30 mouse cellular contexts compared by ENCODE assay signal in genomic region chr6:100878546-100878945, GRCm38 (mm10).
"Had no signal": no experiment of that assay in that cellular context is flagged by ENCODE, and none has a peak within 500 bp of the region (broad histone marks: within the 10 kb centered on the region; RNA-seq: fewer than 3 reads in every experiment).

No protein-coding gene starts in this region.

- H3K9me3 ChIP-seq: limb, embryonic 10.5 days; limb, embryonic 12.5 days; limb, embryonic 15.5 days; liver, embryonic 12.5 days; liver, embryonic 13.5 days; liver, embryonic 15.5 days; lung, embryonic 15.5 days; midbrain, embryonic 13.5 days; midbrain, embryonic 15.5 days had no signal

- DNase-seq: left cerebral cortex, postnatal 4 days; liver; liver, embryonic 13.5 days; liver, postnatal 0 days; lung, adult 18-20 months; lung, adult 2 months; lung, embryonic 14.5 days; lung, postnatal 10 days; lung, postnatal 14 days; lung, postnatal 36 days; lung, postnatal 4 days; midbrain, embryonic 14.5 days had no signal

- H3K4me3 ChIP-seq: left cerebral cortex, adult 2 months; limb, embryonic 10.5 days; limb, embryonic 12.5 days; limb, embryonic 13.5 days; limb, embryonic 15.5 days; liver, embryonic 12.5 days; liver, embryonic 13.5 days; liver, embryonic 15.5 days; lung, embryonic 15.5 days; megakaryocyte, embryonic 14.5 days; midbrain, embryonic 12.5 days; midbrain, embryonic 13.5 days; midbrain, embryonic 15.5 days; myocyte had no signal

- H3K36me3 ChIP-seq: limb, embryonic 10.5 days; limb, embryonic 12.5 days; limb, embryonic 13.5 days; limb, embryonic 15.5 days; liver, embryonic 12.5 days; liver, embryonic 13.5 days; liver, embryonic 15.5 days; lung, embryonic 15.5 days; midbrain, embryonic 12.5 days; midbrain, embryonic 13.5 days; midbrain, embryonic 15.5 days had no signal

- ATAC-seq: liver, embryonic 12.5 days; liver, postnatal 0 days; lung, postnatal 0 days; midbrain, embryonic 13.5 days; midbrain, embryonic 15.5 days; midbrain, embryonic 16.5 days had no signal

- H3K27ac ChIP-seq: left cerebral cortex, adult 2 months; limb, embryonic 10.5 days; limb, embryonic 12.5 days; limb, embryonic 13.5 days; limb, embryonic 15.5 days; liver, embryonic 12.5 days; liver, embryonic 13.5 days; liver, embryonic 14.5 days; liver, embryonic 15.5 days; lung, embryonic 15.5 days; macrophage; midbrain, embryonic 12.5 days; midbrain, embryonic 13.5 days; midbrain, embryonic 15.5 days had no signal

- H3K27me3 ChIP-seq: liver, embryonic 13.5 days; liver, embryonic 15.5 days; lung, embryonic 15.5 days; midbrain, embryonic 15.5 days had no signal

- H3K4me2 ChIP-seq: limb, embryonic 12.5 days; limb, embryonic 13.5 days; limb, embryonic 15.5 days; liver, embryonic 11.5 days; liver, embryonic 12.5 days; liver, embryonic 13.5 days; liver, embryonic 15.5 days; lung, embryonic 14.5 days; lung, embryonic 15.5 days; midbrain, embryonic 12.5 days; midbrain, embryonic 13.5 days; midbrain, embryonic 15.5 days had no signal

- H3K9ac ChIP-seq: limb, embryonic 12.5 days; limb, embryonic 13.5 days; limb, embryonic 15.5 days; liver, embryonic 12.5 days; liver, embryonic 13.5 days; liver, embryonic 14.5 days; liver, embryonic 15.5 days; liver, postnatal 0 days; lung, embryonic 14.5 days; lung, embryonic 15.5 days; midbrain, embryonic 12.5 days; midbrain, embryonic 13.5 days; midbrain, embryonic 15.5 days had no signal

- H3K4me1 ChIP-seq: liver, embryonic 15.5 days; midbrain, embryonic 12.5 days had no signal
